Mouse (Mus musculus) CH12.LX (cell line): ENCODE results near the gene Neurl1b. TPM values are rescaled to one million over a fixed set of nuclear protein-coding genes. Genes with fewer than 3 reads are reported as not detected.

Source experiments
- DNase-seq: peaks from one replicate; pipeline ENCODE4 v3.0.0-alpha.2; 2013; ENCODE audit errors: extremely low read depth
- H3K27ac ChIP-seq: 2 replicates; pipeline ENCODE4 v1.5.1; 2012; ENCODE audit warnings: low read depth, mild to moderate bottlenecking, control low read depth, moderate library complexity; ENCODE audit not compliant: insufficient read depth
- H3K27me3 ChIP-seq: replicated peaks from 2 replicates; pipeline ENCODE3; 2012; ENCODE audit warnings: inconsistent platforms
- H3K36me3 ChIP-seq, 2 experiments: replicated peaks in 1 of 2; 2 replicates each; pipeline versions ENCODE3 to v1.6.1; 2012; ENCODE audit warnings: inconsistent platforms in 1 of 2, low read length in 1 of 2, mild to moderate bottlenecking in 1 of 2, mixed read lengths in 1 of 2, moderate library complexity in 1 of 2; ENCODE audit not compliant: control insufficient read depth in 1 of 2, insufficient read depth in 1 of 2
- H3K4me1 ChIP-seq, 2 experiments: 2 replicates each; pipeline ENCODE4 v1.6.1; 2012; ENCODE audit warnings: inconsistent platforms in 1 of 2, moderate library complexity in 1 of 2; ENCODE audit not compliant: insufficient read depth in 2 of 2, control insufficient read depth in 1 of 2
- H3K4me2 ChIP-seq: 2 replicates; pipeline ENCODE4 v1.6.1; 2012; ENCODE audit warnings: low read depth, mild to moderate bottlenecking, control low read depth; ENCODE audit not compliant: poor library complexity, insufficient read depth, severe bottlenecking
- H3K4me3 ChIP-seq, 3 experiments: fragments of 150-350 bp in 1 of 3; sonication (generic) in 1 of 3; replicated peaks in 1 of 3; 2 replicates each; pipeline versions ENCODE3 to v1.5.1; 2011 to 2012; ENCODE audit warnings: low read depth in 2 of 3, low read length in 2 of 3, mild to moderate bottlenecking in 2 of 3, moderate library complexity in 2 of 3, control low read depth in 1 of 3, improper control_type of control experiment in 1 of 3, inconsistent platforms in 1 of 3, mixed read lengths in 1 of 3; ENCODE audit not compliant: poor library complexity in 1 of 3
- H3K79me2 ChIP-seq: replicated peaks from 2 replicates; pipeline ENCODE4 v1.6.1; 2012; ENCODE audit warnings: mild to moderate bottlenecking, moderate library complexity; ENCODE audit not compliant: control insufficient read depth, poor library complexity, insufficient read depth, severe bottlenecking; ENCODE audit errors: extremely low read depth
- H3K9ac ChIP-seq: 2 replicates; pipeline ENCODE4 v1.6.1; 2012; ENCODE audit warnings: low read depth, mild to moderate bottlenecking, control low read depth, moderate library complexity; ENCODE audit not compliant: insufficient read depth
- H3K9me3 ChIP-seq: replicated peaks from 2 replicates; pipeline ENCODE3; 2012; ENCODE audit warnings: low read length, inconsistent platforms, mixed read lengths
- CHD1 ChIP-seq: IDR thresholded peaks from 2 replicates; pipeline ENCODE4 v1.6.1; 2012; ENCODE audit warnings: low read depth, low read length, improper control_type of control experiment, inconsistent platforms
- CHD2 ChIP-seq: IDR thresholded peaks from 2 replicates; pipeline ENCODE4 v1.6.1; 2011; ENCODE audit warnings: low read length, improper control_type of control experiment
- CTCF ChIP-seq, 2 experiments: IDR thresholded peaks in 1 of 2; conservative IDR thresholded peaks in 1 of 2; 2 replicates each; pipeline ENCODE4 v1.5.1; 2011 to 2012; ENCODE audit warnings: low read depth in 2 of 2, low read length in 2 of 2, improper control_type of control experiment in 1 of 2, inconsistent platforms in 1 of 2, mild to moderate bottlenecking in 1 of 2, moderate library complexity in 1 of 2
- E2F4 ChIP-seq: IDR thresholded peaks from 2 replicates; pipeline ENCODE4 v1.6.1; 2011; ENCODE audit warnings: low read depth, low read length, improper control_type of control experiment; ENCODE audit not compliant: insufficient replicate concordance
- ELF1 ChIP-seq: IDR thresholded peaks from 2 replicates; pipeline ENCODE4 v1.6.1; 2014; ENCODE audit warnings: low read depth, mild to moderate bottlenecking, inconsistent platforms, low read length, improper control_type of control experiment
- GABPA ChIP-seq: IDR thresholded peaks from 2 replicates; pipeline ENCODE4 v1.6.1; 2012; ENCODE audit warnings: low read depth, low read length, improper control_type of control experiment, inconsistent platforms; ENCODE audit not compliant: insufficient replicate concordance
- KAT2A ChIP-seq: IDR thresholded peaks from 2 replicates; pipeline ENCODE4 v1.6.1; 2012; ENCODE audit warnings: low read length, improper control_type of control experiment, inconsistent platforms; ENCODE audit not compliant: insufficient replicate concordance
- MAFK ChIP-seq: IDR thresholded peaks from 2 replicates; pipeline ENCODE4 v1.6.1; 2011; ENCODE audit warnings: low read length, improper control_type of control experiment; ENCODE audit not compliant: insufficient replicate concordance
- MAX ChIP-seq: IDR thresholded peaks from 2 replicates; pipeline ENCODE4 v1.6.1; 2011; ENCODE audit warnings: low read length, improper control_type of control experiment
- MEF2A ChIP-seq: IDR thresholded peaks from 2 replicates; pipeline ENCODE4 v1.6.1; 2014; ENCODE audit warnings: low read depth, mild to moderate bottlenecking, inconsistent platforms, low read length, improper control_type of control experiment, borderline replicate concordance
- NELFE ChIP-seq: IDR thresholded peaks from 2 replicates; pipeline ENCODE4 v1.6.1; 2011; ENCODE audit warnings: low read depth, low read length, improper control_type of control experiment
- NRF1 ChIP-seq: IDR thresholded peaks from 2 replicates; pipeline ENCODE4 v1.6.1; 2014; ENCODE audit warnings: low read depth, mild to moderate bottlenecking, inconsistent platforms, low read length, improper control_type of control experiment, moderate library complexity
- POLR2A ChIP-seq: IDR thresholded peaks from 2 replicates; pipeline ENCODE4 v1.6.1; 2011; ENCODE audit warnings: low read depth, mild to moderate bottlenecking, improper control_type of control experiment, low read length
- POLR2AphosphoS2 ChIP-seq: IDR thresholded peaks from 2 replicates; pipeline ENCODE4 v1.6.1; 2011; ENCODE audit warnings: low read depth, low read length, improper control_type of control experiment
- RAD21 ChIP-seq: IDR thresholded peaks from 2 replicates; pipeline ENCODE4 v1.6.1; 2011; ENCODE audit warnings: low read depth, mild to moderate bottlenecking, low read length, improper control_type of control experiment, moderate library complexity
- RCOR1 ChIP-seq: conservative IDR thresholded peaks from 2 replicates; pipeline ENCODE4 v1.6.1; 2012; ENCODE audit warnings: low read depth, mild to moderate bottlenecking, inconsistent platforms, low read length, improper control_type of control experiment
- SIN3A ChIP-seq: IDR thresholded peaks from 2 replicates; pipeline ENCODE4 v1.6.1; 2012; ENCODE audit warnings: low read length, improper control_type of control experiment, inconsistent platforms
- TCF12 ChIP-seq: IDR thresholded peaks from 2 replicates; pipeline ENCODE4 v1.6.1; 2014; ENCODE audit warnings: low read depth, mild to moderate bottlenecking, inconsistent platforms, low read length, improper control_type of control experiment
- UBTF ChIP-seq: IDR thresholded peaks from 2 replicates; pipeline ENCODE4 v1.6.1; 2012; ENCODE audit warnings: low read depth, mild to moderate bottlenecking, inconsistent platforms, low read length, improper control_type of control experiment, moderate library complexity
- USF1 ChIP-seq: IDR thresholded peaks from 2 replicates; pipeline ENCODE4 v1.6.1; 2014; ENCODE audit warnings: low read depth, mild to moderate bottlenecking, inconsistent platforms, low read length, improper control_type of control experiment
- dilution Hi-C: fragments of 300-500 bp; cut with MboI; formaldehyde crosslinking; loops from 2 replicates; pipeline ENCODE4 v1.14.3; 2020; ENCODE audit warnings: low sequenced_read_pairs; ENCODE audit not compliant: extremely low pct_unique_long_range_greater_than_20kb, extremely low pct_ligation_motif_present
- in situ Hi-C: fragments of 300-500 bp; cut with MboI; formaldehyde crosslinking; loops from 3 replicates; pipeline ENCODE4 v1.14.3; 2019; ENCODE audit warnings: low sequenced_read_pairs, low pct_ligation_motif_present, low pct_unique_long_range_greater_than_20kb, mixed read lengths
- polyA plus RNA-seq: library from polyadenylated mRNA; unstranded; fragments of >175 nt; gene quantifications from 2 replicates; pipeline ENCODE4 v1.2.1, GENCODE M21; 2012; ENCODE audit warnings: low read depth; ENCODE audit not compliant: insufficient read length
- total RNA-seq, 2 experiments: library from RNA; depleted of rRNA; stranded (reverse); fragments of 300-350 nt in 1 of 2; fragments of >200 nt in 1 of 2; gene quantifications; 2 replicates each; pipeline ENCODE4 v1.2.3; 2012 to 2014

The Neurl1b gene
- total and polyA plus RNA-seq, 3 experiments, result 0.25 TPM; not detected in 2

- TF ChIP-seq MAFK, result no peak
- TF ChIP-seq E2F4, result no peak
- no peak for TF ChIP-seq RAD21
- no peak for TF ChIP-seq MAX
- no peak for TF ChIP-seq TCF12
- TF ChIP-seq POLR2AphosphoS2, result no peak
- TF ChIP-seq KAT2A, result no peak
- TF ChIP-seq CHD2, result no peak
- TF ChIP-seq CHD1, result no peak
- no peak for TF ChIP-seq NELFE
- TF ChIP-seq GABPA, result no peak
- no peak for TF ChIP-seq UBTF
- TF ChIP-seq POLR2A, result no peak
- TF ChIP-seq ELF1, result no peak
- no peak for TF ChIP-seq CTCF (conservative IDR thresholded peaks at IDR 0.05 in 1 of 2, IDR thresholded peaks at IDR 0.05 in 1 of 2; ENCODE audit: low read depth in 2 of 2, low read length in 2 of 2)
- no peak for TF ChIP-seq USF1
- no peak for TF ChIP-seq RCOR1
- TF ChIP-seq MEF2A, result no peak
- TF ChIP-seq SIN3A, result no peak
- no peak for TF ChIP-seq NRF1
- Histone ChIP-seq H3K9ac (no peak overlapping the region), H3K27ac (no peak overlapping the region), H3K4me3 (no peak overlapping the region), H3K27me3 (peaks cover 91% of the 10 kb centered on the region), H3K9me3 (peaks cover 6% of the 10 kb centered on the region), H3K4me1 (no peaks in the 10 kb centered on the region), H3K79me2 (no peaks in the 10 kb centered on the region), H3K36me3 (no peaks in the 10 kb centered on the region), H3K4me2 (no peak overlapping the region)
- no peak for DNase-seq
- in situ Hi-C loops (no loop called here), dilution Hi-C loops (no loop called here)
Measured at GRCm38 (mm10) chr17:26397339-26397738, 17.3 kb upstream of the Neurl1b start.

- H3K4me2 ChIP-seq, result no peak overlapping the region
- no peak overlapping the region for H3K27ac ChIP-seq
- H3K9me3 ChIP-seq, result peaks cover 6% of the 10 kb centered on the region
- H3K9ac ChIP-seq, result no peak overlapping the region
- no peaks in the 10 kb centered on the region for H3K79me2 ChIP-seq
- in situ Hi-C loops (no loop called here), dilution Hi-C loops (no loop called here)
- H3K36me3 ChIP-seq, result no peaks in the 10 kb centered on the region
- no peak for TF ChIP-seq POLR2A
- no peak overlapping the region for H3K4me3 ChIP-seq
- H3K27me3 ChIP-seq, result peaks cover 96% of the 10 kb centered on the region
- H3K4me1 ChIP-seq, result peaks cover 0 to 3% of the 10 kb centered on the region in 2 experiments; a peak in 1 of 4 replicates
- no peak for DNase-seq
Measured at GRCm38 (mm10) chr17:26405340-26406100, 9.1 kb upstream of the Neurl1b start.
